Mouse (Mus musculus): Measurements from ENCODE around the gene Cyb561a3. TPM values are rescaled to one million over a fixed set of nuclear protein-coding genes. Genes with fewer than 3 reads are reported as not detected.

Gene Cyb561a3
- polyA plus RNA-seq, 1 experiment from 2014 or later, result 14.9 TPM

DNA sequence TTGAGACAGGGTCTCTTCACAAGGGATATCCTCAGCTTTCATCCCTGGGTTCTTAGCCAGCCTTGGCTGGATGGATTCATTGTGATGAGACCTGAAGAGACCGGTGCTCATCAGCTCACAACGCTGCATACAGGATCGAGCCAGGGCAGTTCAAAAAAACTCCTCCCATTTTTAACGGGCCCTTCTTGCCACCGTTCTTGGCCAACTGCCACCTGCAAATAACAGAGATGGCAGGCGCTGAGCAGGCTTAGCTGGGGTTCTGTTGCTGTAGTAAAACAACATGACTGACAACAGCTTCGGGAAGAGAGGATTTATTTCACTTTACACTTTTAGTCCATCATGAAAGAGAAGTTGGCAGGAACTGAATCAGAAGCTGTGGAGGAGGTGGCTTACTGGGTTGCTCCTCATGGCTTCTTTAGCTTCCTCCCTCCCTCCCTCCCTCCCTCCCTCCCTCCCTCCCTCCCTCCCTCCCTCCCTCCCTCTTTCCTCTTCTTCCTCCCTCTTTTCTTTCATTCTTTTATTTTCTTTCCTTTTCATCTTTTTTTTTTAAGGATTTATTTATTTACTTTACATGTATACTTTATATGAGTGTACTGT, 6.7 kb downstream of the Cyb561a3 start:
- 79% methylated on average over 7 of the region's 7 CpGs for WGBS
- Histone ChIP-seq H3K9me3 (ENCODE audit: control insufficient read depth, low read length) (no peaks in the 10 kb centered on the region), H3K27me3 (replicated peaks; ENCODE audit: control insufficient read depth, insufficient read depth, low read length) (no peaks in the 10 kb centered on the region), H3K36me3 (ENCODE audit: control insufficient read depth, insufficient read depth, low read length) (no peaks in the 10 kb centered on the region; the same call in none of the 2 replicates), H3K4me3 (ENCODE audit: low read depth, low read length) (no peak overlapping the region), H3K4me1 (replicated peaks; ENCODE audit: control insufficient read depth, insufficient read depth, low read length) (no peaks in the 10 kb centered on the region), H3K4me2 (no peak overlapping the region), H3K27ac (ENCODE audit: low read depth, low read length) (no peak overlapping the region), H3K9ac (ENCODE audit: low read depth, low read length) (no peak overlapping the region)
- no peak for ATAC-seq (replicated peaks; ENCODE audit: low FRiP score)
- no peak for DNase-seq (ENCODE audit: low spot score)

DNA sequence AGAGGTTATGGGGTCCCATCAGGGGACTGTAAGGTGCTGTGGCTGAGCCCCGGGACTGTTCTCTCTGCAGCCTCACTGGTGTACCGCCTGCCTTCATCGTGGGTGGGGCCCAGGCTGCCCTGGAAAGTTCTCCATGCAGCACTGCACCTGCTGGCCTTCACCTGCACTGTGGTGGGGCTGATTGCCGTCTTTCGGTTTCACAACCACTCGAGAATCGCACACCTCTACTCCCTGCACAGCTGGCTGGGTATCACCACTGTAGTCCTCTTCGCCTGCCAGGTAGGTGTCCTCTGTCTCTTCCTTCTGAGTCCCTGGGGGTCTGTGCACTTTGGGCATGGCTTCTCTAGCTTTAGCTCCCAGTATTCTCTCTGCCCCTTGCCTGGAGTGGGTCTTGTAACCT, 8.1 kb downstream of the Cyb561a3 start:
- Histone ChIP-seq H3K36me3 (ENCODE audit: control insufficient read depth, insufficient read depth, low read length) (no peaks in the 10 kb centered on the region; the same call in none of the 2 replicates), H3K27me3 (replicated peaks; ENCODE audit: control insufficient read depth, insufficient read depth, low read length) (no peaks in the 10 kb centered on the region), H3K27ac (ENCODE audit: low read depth, low read length) (no peak overlapping the region), H3K4me2 (no peak overlapping the region), H3K4me3 (ENCODE audit: low read depth, low read length) (no peak overlapping the region), H3K9ac (ENCODE audit: low read depth, low read length) (no peak overlapping the region), H3K4me1 (replicated peaks; ENCODE audit: control insufficient read depth, insufficient read depth, low read length) (0 out of 2 replicates have a peak, but pooled peaks cover 2% of the 10 kb centered on the region), H3K9me3 (ENCODE audit: control insufficient read depth, low read length) (no peaks in the 10 kb centered on the region)
- 84% methylated on average over 8 of the region's 8 CpGs for WGBS
- DNase-seq (ENCODE audit: low spot score), result no peak
- ATAC-seq (replicated peaks; ENCODE audit: low FRiP score), result no peak

DNA sequence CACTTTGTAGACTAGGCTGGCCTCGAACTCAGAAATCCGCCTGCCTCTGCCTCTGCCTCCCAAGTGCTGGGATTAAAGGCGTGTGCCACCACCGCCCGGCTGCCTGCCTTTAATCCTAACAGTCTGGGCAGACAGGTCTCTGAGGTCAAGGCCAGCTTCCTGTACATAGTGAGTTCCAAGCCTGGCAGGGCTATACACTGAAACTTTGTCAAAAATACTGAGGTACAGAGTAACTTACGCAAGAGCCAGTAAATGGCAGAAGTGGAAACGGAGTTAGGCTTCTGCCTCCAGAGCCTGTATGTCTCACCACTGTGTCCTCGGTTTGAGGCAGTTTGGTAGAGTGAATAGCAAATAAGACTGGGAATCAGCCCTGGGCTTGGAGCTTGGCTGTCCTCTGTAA, 10.3 kb downstream of the Cyb561a3 start:
- DNase-seq (ENCODE audit: low spot score), result no peak
- Histone ChIP-seq H3K4me1 (replicated peaks; ENCODE audit: control insufficient read depth, insufficient read depth, low read length) (0 out of 2 replicates have a peak, but pooled peaks cover 2% of the 10 kb centered on the region), H3K36me3 (ENCODE audit: control insufficient read depth, insufficient read depth, low read length) (no peaks in the 10 kb centered on the region; the same call in 1 of the 2 replicates), H3K9me3 (ENCODE audit: control insufficient read depth, low read length) (no peaks in the 10 kb centered on the region), H3K4me2 (no peak overlapping the region), H3K27me3 (replicated peaks; ENCODE audit: control insufficient read depth, insufficient read depth, low read length) (no peaks in the 10 kb centered on the region), H3K27ac (ENCODE audit: low read depth, low read length) (no peak overlapping the region), H3K4me3 (ENCODE audit: low read depth, low read length) (no peak overlapping the region), H3K9ac (ENCODE audit: low read depth, low read length) (no peak overlapping the region)
- WGBS, result 78% methylated on average over 8 of the region's 8 CpGs
- ATAC-seq (replicated peaks; ENCODE audit: low FRiP score), result no peak

DNA sequence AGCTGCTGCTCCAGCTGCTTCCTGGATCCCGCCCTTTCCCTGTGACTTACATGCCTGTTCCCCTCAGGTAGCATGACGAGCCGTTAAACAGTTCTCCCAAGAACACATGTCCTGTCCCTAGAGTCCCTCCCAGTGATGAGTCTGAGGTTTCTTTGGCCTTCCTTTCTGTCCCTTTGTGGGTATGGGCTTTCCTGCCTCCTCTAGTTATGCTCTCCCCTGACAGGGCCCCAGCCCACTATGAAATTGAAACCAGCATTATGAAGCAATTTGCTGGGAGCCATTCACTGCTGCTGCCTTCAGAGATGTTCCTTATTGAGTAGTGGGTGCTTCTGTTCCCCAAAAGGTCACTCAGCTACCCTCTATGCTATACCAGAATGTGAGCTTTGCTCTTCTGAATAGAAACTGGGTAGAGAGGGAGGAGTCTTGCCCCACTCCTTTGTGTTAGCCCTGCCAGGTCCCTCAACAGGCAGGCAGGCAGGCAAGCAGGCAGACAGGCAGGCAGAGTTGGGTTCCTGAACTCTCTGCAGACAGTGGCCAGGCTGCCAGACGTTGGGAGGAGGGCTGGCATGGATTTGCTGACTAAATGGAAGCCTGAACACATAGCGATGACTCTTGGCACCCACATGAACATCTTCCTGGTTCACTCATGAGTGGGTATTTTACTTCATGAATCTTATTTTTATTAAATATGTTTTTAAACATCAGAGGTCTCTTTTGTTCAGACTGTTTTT, 12.3 kb downstream of the Cyb561a3 start:
- Histone ChIP-seq H3K4me1 (replicated peaks; ENCODE audit: control insufficient read depth, insufficient read depth, low read length) (0 out of 2 replicates have a peak, but pooled peaks cover 2% of the 10 kb centered on the region), H3K27ac (ENCODE audit: low read depth, low read length) (no peak overlapping the region; the same call in 1 of the 2 replicates), H3K4me2 (no peak overlapping the region), H3K27me3 (replicated peaks; ENCODE audit: control insufficient read depth, insufficient read depth, low read length) (no peaks in the 10 kb centered on the region), H3K9me3 (ENCODE audit: control insufficient read depth, low read length) (no peaks in the 10 kb centered on the region), H3K36me3 (ENCODE audit: control insufficient read depth, insufficient read depth, low read length) (peaks cover 4% of the 10 kb centered on the region; the same call in 1 of the 2 replicates), H3K4me3 (ENCODE audit: low read depth, low read length) (no peak overlapping the region), H3K9ac (ENCODE audit: low read depth, low read length) (peak overlapping the region; percentile 12; the same call in 1 of the 2 replicates)
- DNase-seq (ENCODE audit: low spot score), result no peak
- ATAC-seq (replicated peaks; ENCODE audit: low FRiP score), result no peak
- 61% methylated on average over 5 of the region's 5 CpGs for WGBS

DNA sequence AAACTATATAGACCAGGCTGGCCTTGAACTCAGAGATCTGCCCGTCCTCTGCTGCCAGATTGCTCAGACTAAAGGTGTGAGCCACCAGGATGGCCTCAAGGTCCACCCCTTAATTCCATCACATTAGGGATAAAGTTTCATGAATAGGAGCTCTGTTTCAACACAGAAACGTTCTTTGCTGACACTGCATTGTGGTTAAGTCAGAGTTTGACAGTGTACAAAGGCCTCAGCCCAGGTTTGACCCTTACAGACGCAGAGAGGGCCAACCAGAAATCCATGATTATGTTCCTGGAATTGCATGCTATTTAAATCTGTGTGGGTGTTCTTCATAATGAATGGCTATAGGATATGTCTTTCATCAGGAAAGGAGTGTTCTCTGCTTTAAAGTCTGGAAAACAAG, 13.3 kb downstream of the Cyb561a3 start:
- Histone ChIP-seq H3K9ac (ENCODE audit: low read depth, low read length) (no peak overlapping the region), H3K27ac (ENCODE audit: low read depth, low read length) (no peak overlapping the region), H3K27me3 (replicated peaks; ENCODE audit: control insufficient read depth, insufficient read depth, low read length) (no peaks in the 10 kb centered on the region), H3K4me2 (no peak overlapping the region), H3K4me3 (ENCODE audit: low read depth, low read length) (no peak overlapping the region), H3K9me3 (ENCODE audit: control insufficient read depth, low read length) (no peaks in the 10 kb centered on the region), H3K36me3 (ENCODE audit: control insufficient read depth, insufficient read depth, low read length) (peaks cover 4% of the 10 kb centered on the region; the same call in 1 of the 2 replicates), H3K4me1 (replicated peaks; ENCODE audit: control insufficient read depth, insufficient read depth, low read length) (0 out of 2 replicates have a peak, but pooled peaks cover 2% of the 10 kb centered on the region)
- 70% methylated on average over 3 of the region's 3 CpGs for WGBS
- no peak for DNase-seq (ENCODE audit: low spot score)
- ATAC-seq (replicated peaks; ENCODE audit: low FRiP score), result no peak

DNA sequence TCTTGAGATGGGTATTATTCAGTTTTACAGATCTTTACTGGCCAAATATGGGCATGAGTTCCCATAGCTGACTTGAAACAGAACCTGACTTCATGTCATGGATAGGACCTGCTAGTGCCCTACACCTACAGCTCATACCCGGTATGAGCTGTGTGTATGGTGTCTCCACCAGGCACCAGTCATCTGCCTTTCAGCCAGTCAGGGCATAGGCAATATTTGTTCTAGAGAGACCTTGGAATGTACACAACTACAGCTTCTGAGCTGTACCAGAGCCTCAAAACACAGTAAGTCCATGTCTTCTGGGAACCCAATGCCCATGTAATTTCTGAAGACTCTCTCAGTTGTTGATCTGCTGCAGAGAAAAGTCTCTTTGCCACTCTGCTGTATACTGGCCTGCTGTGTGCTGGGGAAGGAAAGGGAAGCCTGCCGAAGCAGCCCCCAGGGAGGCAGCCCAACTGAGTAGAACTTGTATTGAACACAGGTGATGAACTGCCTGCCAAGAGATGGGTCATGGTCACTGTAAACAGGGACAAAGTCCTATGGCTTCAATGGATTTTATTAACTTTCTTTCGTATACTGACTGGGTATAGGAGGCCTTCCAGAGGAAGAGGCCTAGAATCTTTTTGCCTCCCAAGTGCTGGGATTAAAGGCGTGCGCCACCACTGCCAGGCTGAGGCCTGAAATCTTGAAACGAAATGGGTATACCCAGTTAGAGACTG, 14.8 kb downstream of the Cyb561a3 start:
- ATAC-seq (replicated peaks; ENCODE audit: low FRiP score) (0 out of 2 replicates have a peak, but pooled peaks have one; percentile 22), DNase-seq (ENCODE audit: low spot score) (no peak)
- H3K4me3 ChIP-seq (ENCODE audit: low read depth, low read length), result no peak overlapping the region
- peaks cover 4% of the 10 kb centered on the region; the same call in 1 of the 2 replicates for H3K36me3 ChIP-seq (ENCODE audit: control insufficient read depth, insufficient read depth, low read length)
- no peak overlapping the region for H3K9ac ChIP-seq (ENCODE audit: low read depth, low read length)
- H3K4me1 ChIP-seq (replicated peaks; ENCODE audit: control insufficient read depth, insufficient read depth, low read length), result 0 out of 2 replicates have a peak, but pooled peaks cover 2% of the 10 kb centered on the region
- 88% methylated on average over 6 of the region's 6 CpGs for WGBS
- H3K27me3 ChIP-seq (replicated peaks; ENCODE audit: control insufficient read depth, insufficient read depth, low read length), result no peaks in the 10 kb centered on the region
- no peaks in the 10 kb centered on the region for H3K9me3 ChIP-seq (ENCODE audit: control insufficient read depth, low read length)
- H3K4me2 ChIP-seq, result 0 out of 2 replicates have a peak overlapping the region, but pooled peaks have one; percentile 5
- no peak overlapping the region for H3K27ac ChIP-seq (ENCODE audit: low read depth, low read length)

DNA sequence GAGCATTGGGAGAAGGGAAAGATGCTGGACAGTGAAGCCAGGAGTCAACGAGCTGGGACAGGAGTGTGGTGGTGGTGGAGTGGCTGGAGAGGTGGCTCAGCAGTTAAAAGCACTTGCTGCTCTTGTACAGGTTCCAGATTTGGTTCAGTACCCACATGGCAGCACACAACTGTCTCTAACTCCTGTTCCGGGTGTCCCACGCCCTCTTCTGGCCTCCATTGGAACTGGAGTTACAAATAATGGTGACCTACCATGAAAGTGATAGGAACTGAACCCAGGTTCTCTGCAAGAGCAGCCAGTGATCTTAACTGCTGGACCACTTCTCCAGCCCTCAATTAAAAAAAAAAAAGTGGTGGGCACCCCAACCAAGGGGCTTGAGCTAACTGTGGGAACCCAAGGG, 21.2 kb downstream of the Cyb561a3 start:
- H3K27me3 ChIP-seq (replicated peaks; ENCODE audit: control insufficient read depth, insufficient read depth, low read length), result no peaks in the 10 kb centered on the region
- no peak overlapping the region for H3K27ac ChIP-seq (ENCODE audit: low read depth, low read length)
- H3K36me3 ChIP-seq (ENCODE audit: control insufficient read depth, insufficient read depth, low read length), result peaks cover 7% of the 10 kb centered on the region; the same call in 1 of the 2 replicates
- no peak overlapping the region for H3K9ac ChIP-seq (ENCODE audit: low read depth, low read length)
- ATAC-seq (replicated peaks; ENCODE audit: low FRiP score), result no peak
- no peak overlapping the region for H3K4me2 ChIP-seq
- DNase-seq (ENCODE audit: low spot score), result no peak
- WGBS, result 40% methylated on average over 3 of the region's 3 CpGs
- H3K9me3 ChIP-seq (ENCODE audit: control insufficient read depth, low read length), result no peaks in the 10 kb centered on the region
- H3K4me3 ChIP-seq (ENCODE audit: low read depth, low read length), result no peak overlapping the region
- peaks cover 12% of the 10 kb centered on the region for H3K4me1 ChIP-seq (replicated peaks; ENCODE audit: control insufficient read depth, insufficient read depth, low read length)

DNA sequence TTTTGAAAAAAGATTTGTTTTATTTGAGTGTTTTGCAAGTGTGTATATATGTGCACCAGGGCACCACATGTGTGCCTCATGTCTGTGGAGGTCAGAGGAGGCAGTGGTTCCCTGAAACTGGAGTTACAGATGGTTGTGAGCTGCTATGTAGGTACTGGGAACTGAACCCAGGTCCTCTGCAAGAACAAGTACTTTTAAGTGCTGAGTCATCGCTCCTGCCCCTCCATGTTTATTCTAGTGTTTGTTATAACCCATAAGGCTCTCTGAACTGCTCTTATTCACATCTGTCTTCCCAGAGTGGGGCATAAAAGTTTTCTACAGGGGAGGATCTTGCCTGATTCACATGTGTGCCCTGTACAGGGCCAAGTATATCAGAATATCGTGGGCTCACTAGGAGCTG, 22.7 kb downstream of the Cyb561a3 start:
- peaks cover 26% of the 10 kb centered on the region for H3K4me1 ChIP-seq (replicated peaks; ENCODE audit: control insufficient read depth, insufficient read depth, low read length)
- no peak overlapping the region for H3K4me3 ChIP-seq (ENCODE audit: low read depth, low read length)
- H3K27me3 ChIP-seq (replicated peaks; ENCODE audit: control insufficient read depth, insufficient read depth, low read length), result no peaks in the 10 kb centered on the region
- ATAC-seq (replicated peaks; ENCODE audit: low FRiP score) (no peak), DNase-seq (ENCODE audit: low spot score) (no peak)
- WGBS, result 92% methylated on average over 2 of the region's 2 CpGs
- H3K27ac ChIP-seq (ENCODE audit: low read depth, low read length), result no peak overlapping the region
- no peak overlapping the region for H3K9ac ChIP-seq (ENCODE audit: low read depth, low read length)
- H3K4me2 ChIP-seq, result no peak overlapping the region
- peaks cover 4% of the 10 kb centered on the region; the same call in 1 of the 2 replicates for H3K36me3 ChIP-seq (ENCODE audit: control insufficient read depth, insufficient read depth, low read length)
- no peaks in the 10 kb centered on the region for H3K9me3 ChIP-seq (ENCODE audit: control insufficient read depth, low read length)
